Mouse (Mus musculus): ENCODE measurements around the gene Stxbp4. TPM values are rescaled to one million over a fixed set of nuclear protein-coding genes. Genes with fewer than 3 reads are reported as not detected.
A peak's percentile ranks its signal among the peaks of the same experiment; 100 is the strongest.

The Stxbp4 gene
- polyA plus RNA-seq, 1 experiment from 2014 or later = 26.5 TPM

- H3K27me3 ChIP-seq (ENCODE audit: insufficient read depth, low read length) = no peaks in the 10 kb centered on the region
- no peak overlapping the region for H3K27ac ChIP-seq (ENCODE audit: low read depth)
- WGBS = 92% methylated on average over 7 of the region's 7 CpGs
- DNase-seq (no peak), ATAC-seq (ENCODE audit: insufficient read depth) (no peak)
- no peaks in the 10 kb centered on the region for H3K4me1 ChIP-seq (ENCODE audit: insufficient read depth)
- H3K9ac ChIP-seq = no peak overlapping the region
- no peak overlapping the region for H3K4me2 ChIP-seq
- H3K36me3 ChIP-seq (ENCODE audit: insufficient read depth) = peaks cover 17% of the 10 kb centered on the region
- H3K9me3 ChIP-seq (ENCODE audit: low read depth, low read length) = no peaks in the 10 kb centered on the region
- no peak overlapping the region for H3K4me3 ChIP-seq (ENCODE audit: low read depth, low read length)
- no peak for TF ChIP-seq CTCF (IDR thresholded peaks at IDR 0.05; ENCODE audit: low read depth)
Measured at GRCm38 (mm10) chr11:90538636-90539263, 99.1 kb downstream of the Stxbp4 start.

GRCm38 (mm10) chr11:90525311-90525710, 112.6 kb downstream of the Stxbp4 start:
- H3K9me3 ChIP-seq (ENCODE audit: low read depth, low read length) = no peaks in the 10 kb centered on the region
- 74% methylated on average over 2 of the region's 2 CpGs for WGBS
- no peak overlapping the region for H3K27ac ChIP-seq (ENCODE audit: low read depth)
- no peak for TF ChIP-seq CTCF (IDR thresholded peaks at IDR 0.05; ENCODE audit: low read depth)
- H3K4me1 ChIP-seq (ENCODE audit: insufficient read depth) = no peaks in the 10 kb centered on the region
- no peak overlapping the region for H3K4me2 ChIP-seq
- 0 out of 2 replicates have a peak, but pooled peaks cover 4% of the 10 kb centered on the region for H3K36me3 ChIP-seq (ENCODE audit: insufficient read depth)
- ATAC-seq (ENCODE audit: insufficient read depth) (no peak), DNase-seq (no peak)
- no peaks in the 10 kb centered on the region for H3K27me3 ChIP-seq (ENCODE audit: insufficient read depth, low read length)
- no peak overlapping the region for H3K9ac ChIP-seq
- no peak overlapping the region for H3K4me3 ChIP-seq (ENCODE audit: low read depth, low read length)

GRCm38 (mm10) chr11:90521040-90521439, 116.8 kb downstream of the Stxbp4 start:
- no peak for ATAC-seq (ENCODE audit: insufficient read depth)
- 46% methylated on average over 8 of the region's 8 CpGs for WGBS
- no peak overlapping the region for H3K27ac ChIP-seq (ENCODE audit: low read depth)
- TF ChIP-seq CTCF (IDR thresholded peaks at IDR 0.05; ENCODE audit: low read depth) = no peak
- no peak for DNase-seq
- H3K36me3 ChIP-seq (ENCODE audit: insufficient read depth) = 0 out of 2 replicates have a peak, but pooled peaks cover 4% of the 10 kb centered on the region
- H3K9me3 ChIP-seq (ENCODE audit: low read depth, low read length) = no peaks in the 10 kb centered on the region
- H3K4me2 ChIP-seq = no peak overlapping the region
- H3K9ac ChIP-seq = no peak overlapping the region
- peaks cover 2% of the 10 kb centered on the region; the same call in 1 of the 2 replicates for H3K4me1 ChIP-seq (ENCODE audit: insufficient read depth)
- no peak overlapping the region for H3K4me3 ChIP-seq (ENCODE audit: low read depth, low read length)
- H3K27me3 ChIP-seq (ENCODE audit: insufficient read depth, low read length) = no peaks in the 10 kb centered on the region

- ATAC-seq (ENCODE audit: insufficient read depth) (peak; percentile 59), DNase-seq (peak; percentile 72)
- Histone ChIP-seq H3K4me3 (ENCODE audit: low read depth, low read length) (no peak overlapping the region), H3K27ac (ENCODE audit: low read depth) (no peak overlapping the region), H3K36me3 (ENCODE audit: insufficient read depth) (no peaks in the 10 kb centered on the region), H3K9me3 (ENCODE audit: low read depth, low read length) (no peaks in the 10 kb centered on the region), H3K9ac (no peak overlapping the region), H3K4me2 (no peak overlapping the region), H3K4me1 (ENCODE audit: insufficient read depth) (peaks cover 2% of the 10 kb centered on the region; the same call in 1 of the 2 replicates), H3K27me3 (ENCODE audit: insufficient read depth, low read length) (no peaks in the 10 kb centered on the region)
- 25% methylated on average over 1 of the region's 1 CpGs for WGBS
- no peak for TF ChIP-seq CTCF (IDR thresholded peaks at IDR 0.05; ENCODE audit: low read depth)
Measured at GRCm38 (mm10) chr11:90517750-90518149, 120.1 kb downstream of the Stxbp4 start.

GRCm38 (mm10) chr11:90512538-90513219, 125.2 kb downstream of the Stxbp4 start:
- ATAC-seq (ENCODE audit: insufficient read depth) (no peak), DNase-seq (no peak)
- 0 out of 2 replicates have a peak, but pooled peaks cover 2% of the 10 kb centered on the region for H3K36me3 ChIP-seq (ENCODE audit: insufficient read depth)
- H3K4me1 ChIP-seq (ENCODE audit: insufficient read depth) = peaks cover 2% of the 10 kb centered on the region; the same call in 1 of the 2 replicates
- H3K4me2 ChIP-seq = no peak overlapping the region
- no peak for TF ChIP-seq CTCF (IDR thresholded peaks at IDR 0.05; ENCODE audit: low read depth)
- H3K4me3 ChIP-seq (ENCODE audit: low read depth, low read length) = no peak overlapping the region
- no peak overlapping the region for H3K27ac ChIP-seq (ENCODE audit: low read depth)
- WGBS = 47% methylated on average over 5 of the region's 5 CpGs
- no peaks in the 10 kb centered on the region for H3K27me3 ChIP-seq (ENCODE audit: insufficient read depth, low read length)
- H3K9ac ChIP-seq = no peak overlapping the region
- H3K9me3 ChIP-seq (ENCODE audit: low read depth, low read length) = no peaks in the 10 kb centered on the region

- no peak for TF ChIP-seq CTCF (IDR thresholded peaks at IDR 0.05; ENCODE audit: low read depth)
- 35% methylated on average over 4 of the region's 4 CpGs for WGBS
- Histone ChIP-seq H3K4me3 (ENCODE audit: low read depth, low read length) (no peak overlapping the region), H3K36me3 (ENCODE audit: insufficient read depth) (no peaks in the 10 kb centered on the region), H3K27ac (ENCODE audit: low read depth) (no peak overlapping the region), H3K9ac (no peak overlapping the region), H3K9me3 (ENCODE audit: low read depth, low read length) (no peaks in the 10 kb centered on the region), H3K4me1 (ENCODE audit: insufficient read depth) (no peaks in the 10 kb centered on the region), H3K4me2 (no peak overlapping the region), H3K27me3 (ENCODE audit: insufficient read depth, low read length) (no peaks in the 10 kb centered on the region)
- ATAC-seq (ENCODE audit: insufficient read depth) (peak; percentile 49; the same call in 1 of the 2 replicates), DNase-seq (peak; percentile 70)
Measured at GRCm38 (mm10) chr11:90501846-90502245, 136.0 kb downstream of the Stxbp4 start.

- Histone ChIP-seq H3K36me3 (ENCODE audit: insufficient read depth) (no peaks in the 10 kb centered on the region), H3K4me1 (ENCODE audit: insufficient read depth) (no peaks in the 10 kb centered on the region), H3K4me3 (ENCODE audit: low read depth, low read length) (no peak overlapping the region), H3K9ac (no peak overlapping the region), H3K4me2 (no peak overlapping the region), H3K27ac (ENCODE audit: low read depth) (no peak overlapping the region), H3K27me3 (ENCODE audit: insufficient read depth, low read length) (no peaks in the 10 kb centered on the region), H3K9me3 (ENCODE audit: low read depth, low read length) (no peaks in the 10 kb centered on the region)
- WGBS = 88% methylated on average over 6 of the region's 6 CpGs
- ATAC-seq (ENCODE audit: insufficient read depth) = no peak
- TF ChIP-seq CTCF (IDR thresholded peaks at IDR 0.05; ENCODE audit: low read depth) = no peak
- no peak for DNase-seq
Measured at GRCm38 (mm10) chr11:90499918-90500317, 138.0 kb downstream of the Stxbp4 start.

All from lung, embryonic 14.5 days (tissue).